Mouse (Mus musculus) stomach, postnatal 0 days (tissue): ENCODE data around the gene Slx4ip. TPM values are rescaled to one million over a fixed set of nuclear protein-coding genes. Genes with fewer than 3 reads are reported as not detected.
A peak's percentile ranks its signal among the peaks of the same experiment; 100 is the strongest.

Experiments
- ATAC-seq: fragments of 200-750 bp; cut with Nextera tagmentation; 2 replicates; pipeline ENCODE4 v1.8.0; 2017; ENCODE audit not compliant: low FRiP score, low TSS enrichment
- DNase-seq: peaks from one replicate; pipeline ENCODE4 v3.0.0-alpha.2; 2016; ENCODE audit warnings: low spot score
- H3K27ac ChIP-seq: fragments of 300-500 bp; sonication (generic); replicated peaks from 2 replicates; pipeline ENCODE4 v1.5.1; 2014; ENCODE audit warnings: mild to moderate bottlenecking, control low read depth
- H3K27me3 ChIP-seq: fragments of 300-500 bp; sonication (generic); 2 replicates; pipeline ENCODE4 v1.6.1; 2014; ENCODE audit warnings: low read length; ENCODE audit not compliant: control insufficient read depth, insufficient read depth
- H3K36me3 ChIP-seq: fragments of 300-500 bp; sonication (generic); 2 replicates; pipeline ENCODE4 v1.6.1; 2014; ENCODE audit warnings: low read length, mixed read lengths; ENCODE audit not compliant: control insufficient read depth, insufficient read depth
- H3K4me1 ChIP-seq: fragments of 300-500 bp; sonication (generic); replicated peaks from 2 replicates; pipeline ENCODE4 v1.6.1; 2014; ENCODE audit warnings: antibody characterized with exemption; ENCODE audit not compliant: control insufficient read depth, insufficient read depth
- H3K4me2 ChIP-seq: fragments of 300-500 bp; sonication (generic); replicated peaks from 2 replicates; pipeline ENCODE4 v1.6.1; 2014; ENCODE audit warnings: low read depth, mild to moderate bottlenecking, control low read depth, moderate library complexity
- H3K4me3 ChIP-seq: fragments of 300-500 bp; sonication (generic); 2 replicates; pipeline ENCODE4 v1.5.1; 2014; ENCODE audit warnings: low read depth, low read length, control low read depth
- H3K9ac ChIP-seq: fragments of 300-500 bp; sonication (generic); 2 replicates; pipeline ENCODE4 v1.6.1; 2014; ENCODE audit warnings: mild to moderate bottlenecking, low read length, control low read depth, mixed read lengths
- H3K9me3 ChIP-seq: fragments of 300-500 bp; sonication (generic); 2 replicates; pipeline ENCODE4 v1.6.1; 2016; ENCODE audit warnings: low read length; ENCODE audit not compliant: control insufficient read depth
- CTCF ChIP-seq: IDR thresholded peaks from 2 replicates; pipeline ENCODE4 v1.5.1; 2016; ENCODE audit warnings: antibody characterized with exemption, low read depth, mild to moderate bottlenecking, moderate library complexity
- EP300 ChIP-seq: optimal IDR thresholded peaks from 2 replicates; pipeline ENCODE3; 2016; ENCODE audit warnings: antibody characterized with exemption
- WGBS: fragments of 180-500 bp; shearing (Covaris S2); extraction: QIAGEN DNeasy Blood & Tissue Kit; methylation state at CpG from one replicate; pipeline ENCODE4 v1.1.7; 2014; 5-methylcytosine and 5-hydroxymethylcytosine counted together
- polyA plus RNA-seq: library from polyadenylated mRNA; unstranded; fragments of >200 nt; fragmentation: Nextera tagmentation; extraction: Ambion mirVana; gene quantifications from 2 replicates; pipeline ENCODE4 v1.2.1, GENCODE M21; 2015

Gene Slx4ip
- polyA plus RNA-seq, 1 experiment from 2014 or later, result 2.1 TPM

- no peak for DNase-seq
- 96% methylated on average over 2 of the region's 2 CpGs for WGBS
- Histone ChIP-seq H3K4me3 (no peak overlapping the region), H3K4me2 (no peak overlapping the region), H3K4me1 (no peaks in the 10 kb centered on the region), H3K27me3 (no peaks in the 10 kb centered on the region), H3K27ac (no peak overlapping the region), H3K9ac (no peak overlapping the region), H3K36me3 (no peaks in the 10 kb centered on the region), H3K9me3 (no peaks in the 10 kb centered on the region)
- TF ChIP-seq CTCF, result peak; percentile 55
- no peak for TF ChIP-seq EP300
- no peak for ATAC-seq
Observed at GRCm38 (mm10) chr2:136983959-136984358, 92.9 kb downstream of the Slx4ip start.

GRCm38 (mm10) chr2:136985998-136986730, 95.1 kb downstream of the Slx4ip start:
- TF ChIP-seq CTCF (no peak), EP300 (no peak)
- H3K36me3 ChIP-seq, result no peaks in the 10 kb centered on the region
- no peak overlapping the region for H3K27ac ChIP-seq
- 75% methylated on average over 6 of the region's 6 CpGs for WGBS
- no peaks in the 10 kb centered on the region for H3K27me3 ChIP-seq
- no peak overlapping the region for H3K9ac ChIP-seq
- no peak for DNase-seq
- no peaks in the 10 kb centered on the region for H3K9me3 ChIP-seq
- H3K4me3 ChIP-seq, result no peak overlapping the region
- ATAC-seq, result no peak
- no peak overlapping the region for H3K4me2 ChIP-seq
- H3K4me1 ChIP-seq, result no peaks in the 10 kb centered on the region

GRCm38 (mm10) chr2:136993116-136993515, 102.1 kb downstream of the Slx4ip start:
- ATAC-seq, result peak; percentile 64; the same call in 1 of the 2 replicates
- H3K27ac ChIP-seq, result no peak overlapping the region
- no peaks in the 10 kb centered on the region for H3K36me3 ChIP-seq
- H3K4me1 ChIP-seq, result no peaks in the 10 kb centered on the region
- no peak overlapping the region for H3K4me2 ChIP-seq
- no peak overlapping the region for H3K4me3 ChIP-seq
- H3K9me3 ChIP-seq, result no peaks in the 10 kb centered on the region
- 84% methylated on average over 3 of the region's 3 CpGs for WGBS
- no peak for DNase-seq
- TF ChIP-seq CTCF, result no peak
- no peaks in the 10 kb centered on the region for H3K27me3 ChIP-seq
- H3K9ac ChIP-seq, result no peak overlapping the region

- H3K4me2 ChIP-seq, result no peak overlapping the region
- H3K36me3 ChIP-seq, result no peaks in the 10 kb centered on the region
- H3K27ac ChIP-seq, result no peak overlapping the region
- H3K4me3 ChIP-seq, result no peak overlapping the region
- H3K9me3 ChIP-seq, result no peaks in the 10 kb centered on the region
- no peak for DNase-seq
- H3K9ac ChIP-seq, result no peak overlapping the region
- no peaks in the 10 kb centered on the region for H3K4me1 ChIP-seq
- no peaks in the 10 kb centered on the region for H3K27me3 ChIP-seq
- TF ChIP-seq EP300, result no peak
- peak; percentile 73 for TF ChIP-seq CTCF
- ATAC-seq, result no peak
Observed at GRCm38 (mm10) chr2:136997104-136997503, 106.1 kb downstream of the Slx4ip start.

- TF ChIP-seq CTCF (no peak), EP300 (no peak)
- no peaks in the 10 kb centered on the region for H3K36me3 ChIP-seq
- no peak overlapping the region for H3K27ac ChIP-seq
- H3K4me2 ChIP-seq, result no peak overlapping the region
- ATAC-seq (no peak), DNase-seq (no peak)
- no peaks in the 10 kb centered on the region for H3K4me1 ChIP-seq
- WGBS, result 94% methylated on average over 1 of the region's 1 CpGs
- no peak overlapping the region for H3K9ac ChIP-seq
- H3K27me3 ChIP-seq, result no peaks in the 10 kb centered on the region
- no peaks in the 10 kb centered on the region for H3K9me3 ChIP-seq
- H3K4me3 ChIP-seq, result no peak overlapping the region
Observed at GRCm38 (mm10) chr2:137002031-137002430, 111.0 kb downstream of the Slx4ip start.

- no peak overlapping the region for H3K27ac ChIP-seq
- H3K4me2 ChIP-seq, result no peak overlapping the region
- H3K9me3 ChIP-seq, result no peaks in the 10 kb centered on the region
- ATAC-seq (no peak), DNase-seq (no peak)
- H3K4me1 ChIP-seq, result no peaks in the 10 kb centered on the region
- no peaks in the 10 kb centered on the region for H3K27me3 ChIP-seq
- WGBS, result 76% methylated on average over 1 of the region's 1 CpGs
- no peaks in the 10 kb centered on the region for H3K36me3 ChIP-seq
- H3K9ac ChIP-seq, result no peak overlapping the region
- no peak for TF ChIP-seq EP300
- TF ChIP-seq CTCF, result no peak
- no peak overlapping the region for H3K4me3 ChIP-seq
Observed at GRCm38 (mm10) chr2:137006656-137007055, 115.6 kb downstream of the Slx4ip start.
